Mouse (Mus musculus): ENCODE results near the gene Cnfn. TPM values are rescaled to one million over a fixed set of nuclear protein-coding genes. Genes with fewer than 3 reads are reported as not detected.

Gene Cnfn
- polyA plus RNA-seq, 1 experiment = 1,347 TPM

DNA sequence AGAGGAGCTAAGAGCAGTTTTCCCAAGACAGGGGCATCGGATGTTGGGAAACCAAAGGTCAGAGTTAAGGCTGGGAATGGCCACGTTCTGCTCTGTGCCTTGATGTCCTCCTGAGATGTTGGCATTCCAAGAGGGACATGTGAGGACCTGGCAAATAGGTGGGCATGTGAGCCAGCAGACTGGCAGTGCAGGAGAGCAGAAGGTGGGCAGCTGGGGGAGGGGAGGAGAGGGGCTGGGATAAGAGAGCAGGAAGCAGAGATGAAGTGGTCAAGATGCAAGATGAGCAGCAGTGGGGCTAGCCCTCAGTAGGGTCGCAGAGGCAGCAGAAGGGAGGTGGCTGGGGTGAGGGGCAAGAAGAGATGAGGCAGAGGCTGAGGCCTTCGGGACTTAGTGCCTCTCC is 14.4 kb upstream of the Cnfn start:
- WGBS = 81% methylated on average over 4 of the region's 4 CpGs
- Histone ChIP-seq H3K4me3 (replicated peaks; ENCODE audit: extremely low read depth, low read depth, low read length) (no peak overlapping the region), H3K4me1 (ENCODE audit: control insufficient read depth, insufficient read depth, low read length) (peaks cover 18% of the 10 kb centered on the region)
- no peak for TF ChIP-seq CTCF (IDR thresholded peaks at IDR 0.05; ENCODE audit: insufficient read depth, low read length)
- no peak for TF ChIP-seq POLR2A (IDR thresholded peaks at IDR 0.05; ENCODE audit: borderline replicate concordance, extremely low read depth, low read depth, low read length)
- DNase-seq = no peak

DNA sequence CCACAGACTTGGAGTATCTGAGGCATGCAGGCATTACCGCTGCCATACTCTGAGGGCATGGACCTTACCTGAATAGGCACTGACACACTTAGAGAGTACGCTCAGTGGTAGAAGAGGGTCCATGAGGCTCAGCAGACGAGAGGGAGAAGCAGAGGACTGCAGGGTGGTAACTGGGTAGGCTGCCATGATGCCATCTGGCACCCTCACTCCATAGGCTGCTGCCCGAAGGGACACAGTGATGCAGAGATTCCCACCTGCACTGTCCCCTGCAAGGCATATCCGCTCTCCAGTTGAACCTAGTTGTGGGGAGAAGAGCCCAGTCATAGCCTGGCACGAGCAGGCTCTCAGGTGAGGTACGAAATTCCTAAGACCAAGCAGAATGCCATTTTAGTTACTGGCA is 13.9 kb upstream of the Cnfn start:
- no peak overlapping the region for H3K4me3 ChIP-seq (replicated peaks; ENCODE audit: extremely low read depth, low read depth, low read length)
- TF ChIP-seq CTCF (IDR thresholded peaks at IDR 0.05; ENCODE audit: insufficient read depth, low read length) (no peak), POLR2A (IDR thresholded peaks at IDR 0.05; ENCODE audit: borderline replicate concordance, extremely low read depth, low read depth, low read length) (no peak)
- DNase-seq = no peak
- peaks cover 16% of the 10 kb centered on the region for H3K4me1 ChIP-seq (ENCODE audit: control insufficient read depth, insufficient read depth, low read length)
- 94% methylated on average over 7 of the region's 7 CpGs for WGBS

DNA sequence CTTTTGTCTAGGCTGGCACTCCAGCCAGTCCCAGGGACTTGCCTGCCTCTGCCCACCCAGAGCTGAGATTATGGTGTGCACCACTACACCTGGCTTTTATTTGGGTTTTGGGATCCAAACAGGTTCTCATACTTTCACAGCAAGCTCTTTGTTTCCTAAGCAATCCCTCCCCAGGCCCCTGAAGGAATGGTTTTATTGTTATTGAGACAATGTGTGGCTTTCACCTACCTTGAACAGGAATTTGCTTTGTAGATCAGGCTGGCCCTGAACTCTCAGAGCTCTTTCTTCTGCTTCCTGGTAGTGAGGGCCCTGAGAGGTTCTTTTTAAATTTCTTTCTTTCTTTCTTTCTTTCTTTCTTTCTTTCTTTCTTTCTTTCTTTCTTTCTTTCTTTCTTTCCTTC is 13.0 kb upstream of the Cnfn start:
- Histone ChIP-seq H3K4me1 (ENCODE audit: control insufficient read depth, insufficient read depth, low read length) (peaks cover 14% of the 10 kb centered on the region), H3K4me3 (replicated peaks; ENCODE audit: extremely low read depth, low read depth, low read length) (no peak overlapping the region)
- DNase-seq = no peak
- TF ChIP-seq CTCF (IDR thresholded peaks at IDR 0.05; ENCODE audit: insufficient read depth, low read length) (no peak), POLR2A (IDR thresholded peaks at IDR 0.05; ENCODE audit: borderline replicate concordance, extremely low read depth, low read depth, low read length) (no peak)

DNA sequence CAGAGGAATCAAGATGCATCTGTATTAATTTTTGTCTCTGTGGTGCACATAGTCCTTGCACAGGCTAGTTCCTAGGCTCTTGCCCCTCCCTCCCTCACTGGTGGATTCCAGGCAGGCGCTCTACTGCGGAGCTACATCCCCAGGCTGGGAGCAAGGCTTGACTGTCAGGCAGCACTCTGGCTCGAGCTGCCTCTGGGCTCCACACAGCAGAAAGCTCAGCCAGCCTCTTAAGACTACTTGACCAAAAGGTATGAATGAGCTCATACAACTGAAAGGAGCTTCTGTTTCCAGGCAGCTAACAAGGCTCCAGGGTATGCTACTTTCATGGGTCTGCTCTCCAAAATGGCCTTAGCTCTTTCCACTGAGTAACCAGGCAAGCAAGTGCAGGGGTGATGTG is 11.8 kb upstream of the Cnfn start:
- DNase-seq = no peak
- Histone ChIP-seq H3K4me1 (ENCODE audit: control insufficient read depth, insufficient read depth, low read length) (peaks cover 12% of the 10 kb centered on the region), H3K4me3 (replicated peaks; ENCODE audit: extremely low read depth, low read depth, low read length) (no peak overlapping the region)
- WGBS = 67% methylated on average over 3 of the region's 3 CpGs
- no peak for TF ChIP-seq POLR2A (IDR thresholded peaks at IDR 0.05; ENCODE audit: borderline replicate concordance, extremely low read depth, low read depth, low read length)
- TF ChIP-seq CTCF (IDR thresholded peaks at IDR 0.05; ENCODE audit: insufficient read depth, low read length) = no peak

DNA sequence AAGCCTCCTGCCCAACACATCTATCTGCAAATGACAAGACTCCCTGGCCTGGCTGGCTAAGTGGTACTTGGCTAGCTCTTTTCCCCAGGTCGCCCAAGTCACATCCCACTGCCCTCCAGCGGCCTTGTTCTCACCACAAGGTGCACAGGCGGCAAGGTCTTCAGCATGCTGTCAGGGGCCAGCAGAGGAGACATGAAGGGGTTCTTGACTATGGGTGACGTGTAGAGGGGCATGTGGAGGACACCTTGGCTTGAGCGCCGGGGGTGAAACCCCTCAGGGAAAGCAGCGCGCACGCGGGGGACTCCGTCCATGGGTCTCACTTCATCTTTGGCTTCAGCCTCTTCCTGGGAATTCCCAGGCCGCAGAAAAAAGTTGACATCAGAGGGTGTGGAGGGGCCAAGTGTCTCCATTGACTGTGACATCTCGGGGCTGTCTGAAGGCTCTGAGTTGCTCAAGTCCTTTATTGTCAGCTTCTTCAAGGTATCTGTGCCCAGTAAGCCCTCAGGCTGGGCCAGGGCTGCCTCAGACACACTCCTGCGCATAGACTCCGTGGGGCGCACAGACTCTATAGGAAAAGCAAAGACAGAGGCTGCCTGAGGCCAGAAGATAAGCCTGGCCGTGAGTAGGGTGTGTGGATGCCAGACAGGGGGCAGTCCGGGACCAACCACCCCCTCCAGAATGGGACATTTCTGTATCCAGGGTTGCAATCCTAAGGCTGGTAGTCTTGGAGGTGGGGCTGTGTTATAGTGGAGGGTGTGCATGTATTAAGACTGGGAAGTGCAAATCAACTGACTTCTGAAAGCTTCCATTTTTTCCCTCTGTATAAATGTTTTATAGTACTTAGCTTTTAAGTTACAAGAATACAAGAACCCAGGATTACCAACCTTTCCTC is 11.1 kb upstream of the Cnfn start:
- H3K4me1 ChIP-seq (ENCODE audit: control insufficient read depth, insufficient read depth, low read length) = peaks cover 7% of the 10 kb centered on the region
- 55% methylated on average over 18 of the region's 18 CpGs for WGBS
- TF ChIP-seq POLR2A (IDR thresholded peaks at IDR 0.05; ENCODE audit: borderline replicate concordance, extremely low read depth, low read depth, low read length) = no peak
- no peak for TF ChIP-seq CTCF (IDR thresholded peaks at IDR 0.05; ENCODE audit: insufficient read depth, low read length)
- H3K4me3 ChIP-seq (replicated peaks; ENCODE audit: extremely low read depth, low read depth, low read length) = no peak overlapping the region
- DNase-seq = no peak

DNA sequence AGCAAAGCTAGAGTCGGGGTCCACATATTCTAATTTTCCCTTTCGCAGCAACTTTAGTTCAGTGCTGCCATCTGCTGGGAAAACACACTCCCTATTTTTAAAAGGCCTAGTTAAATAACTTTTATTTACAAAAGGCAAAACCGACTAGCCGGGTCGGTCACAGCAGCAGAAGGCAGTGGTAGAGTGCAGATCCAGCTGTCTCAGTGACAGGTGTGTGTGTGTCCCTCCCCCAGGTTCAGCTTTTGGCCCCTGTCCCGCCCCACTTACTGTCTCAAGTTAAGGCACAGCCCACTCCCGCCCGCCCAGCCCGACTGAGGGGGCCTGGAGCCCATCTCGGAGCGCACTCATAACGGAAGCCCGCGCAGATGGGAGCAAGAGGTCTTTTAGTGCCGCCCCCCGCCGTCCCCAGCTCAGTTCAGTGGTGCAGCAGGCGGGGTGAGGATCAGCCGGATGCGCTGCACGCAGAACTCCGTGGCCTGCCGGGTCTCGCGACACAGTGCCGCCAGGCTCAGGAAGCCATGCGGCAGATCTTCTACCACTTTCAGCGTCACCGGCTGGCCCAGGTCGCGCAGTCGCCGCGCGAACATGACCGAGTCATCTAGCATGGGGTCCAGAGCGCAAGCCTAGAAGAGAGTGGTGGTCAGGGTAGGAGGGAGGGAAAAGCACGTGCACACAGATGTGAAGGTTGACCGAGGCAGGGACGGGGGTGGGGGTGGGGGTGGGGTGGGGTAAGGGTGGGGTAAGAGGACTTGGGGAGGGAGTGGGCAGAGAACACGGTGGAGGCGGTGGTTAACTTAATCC is 10.2 kb upstream of the Cnfn start:
- 14% methylated on average over 42 of the region's 42 CpGs for WGBS
- Histone ChIP-seq H3K4me1 (ENCODE audit: control insufficient read depth, insufficient read depth, low read length) (peaks cover 5% of the 10 kb centered on the region; the same call in 1 of the 2 replicates), H3K4me3 (replicated peaks; ENCODE audit: extremely low read depth, low read depth, low read length) (peak overlapping the region; percentile 25)
- TF ChIP-seq POLR2A (IDR thresholded peaks at IDR 0.05; ENCODE audit: borderline replicate concordance, extremely low read depth, low read depth, low read length) = peak; percentile 18; the same call in 1 of the 2 replicates
- no peak for TF ChIP-seq CTCF (IDR thresholded peaks at IDR 0.05; ENCODE audit: insufficient read depth, low read length)
- DNase-seq = no peak

DNA sequence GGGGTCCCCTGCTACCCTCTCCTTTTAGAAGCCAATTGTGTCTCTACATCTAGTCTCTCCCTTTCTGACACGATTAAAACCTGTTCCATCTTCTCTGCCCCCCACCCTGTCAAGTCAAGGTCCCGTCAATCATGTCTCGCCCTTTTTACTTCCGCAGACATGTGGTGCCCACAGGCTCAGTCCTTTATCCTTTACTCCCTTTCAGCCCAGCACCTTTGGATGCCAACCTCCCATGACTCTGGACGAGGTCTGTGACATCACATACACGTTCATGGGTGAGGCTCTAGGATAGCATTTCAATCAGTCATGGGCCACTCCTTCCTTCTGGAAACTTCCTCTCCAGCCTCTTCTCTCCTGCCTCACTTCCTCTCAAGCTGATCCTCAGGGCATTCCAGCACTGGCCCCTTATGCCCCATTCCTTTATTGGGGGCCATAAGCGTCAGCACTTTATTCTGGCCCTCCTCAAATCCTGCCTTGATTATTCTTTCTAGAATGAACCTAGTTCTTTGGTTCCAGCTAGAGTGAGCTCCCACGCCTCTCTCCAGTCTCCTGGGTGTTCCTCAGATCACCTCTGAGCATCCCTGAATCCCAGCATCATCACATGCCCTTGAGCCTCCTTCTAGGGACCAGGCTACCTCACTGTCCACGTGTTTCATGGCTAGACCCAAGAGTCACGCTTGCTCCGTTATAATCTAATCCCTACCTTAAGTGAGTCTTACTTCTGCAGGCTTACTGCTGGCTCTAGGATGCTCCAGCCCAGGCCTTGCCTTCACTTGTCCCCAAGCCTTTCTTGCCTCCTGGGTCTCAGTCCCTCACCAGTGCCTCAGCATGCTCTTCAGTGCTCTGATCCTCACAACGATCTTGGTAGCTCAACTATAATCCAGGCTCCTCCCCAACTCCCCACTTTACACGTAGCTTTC is 8.9 kb upstream of the Cnfn start:
- no peak for DNase-seq
- no peak for TF ChIP-seq CTCF (IDR thresholded peaks at IDR 0.05; ENCODE audit: insufficient read depth, low read length)
- no peak for TF ChIP-seq POLR2A (IDR thresholded peaks at IDR 0.05; ENCODE audit: borderline replicate concordance, extremely low read depth, low read depth, low read length)
- WGBS = 78% methylated on average over 13 of the region's 13 CpGs

DNA sequence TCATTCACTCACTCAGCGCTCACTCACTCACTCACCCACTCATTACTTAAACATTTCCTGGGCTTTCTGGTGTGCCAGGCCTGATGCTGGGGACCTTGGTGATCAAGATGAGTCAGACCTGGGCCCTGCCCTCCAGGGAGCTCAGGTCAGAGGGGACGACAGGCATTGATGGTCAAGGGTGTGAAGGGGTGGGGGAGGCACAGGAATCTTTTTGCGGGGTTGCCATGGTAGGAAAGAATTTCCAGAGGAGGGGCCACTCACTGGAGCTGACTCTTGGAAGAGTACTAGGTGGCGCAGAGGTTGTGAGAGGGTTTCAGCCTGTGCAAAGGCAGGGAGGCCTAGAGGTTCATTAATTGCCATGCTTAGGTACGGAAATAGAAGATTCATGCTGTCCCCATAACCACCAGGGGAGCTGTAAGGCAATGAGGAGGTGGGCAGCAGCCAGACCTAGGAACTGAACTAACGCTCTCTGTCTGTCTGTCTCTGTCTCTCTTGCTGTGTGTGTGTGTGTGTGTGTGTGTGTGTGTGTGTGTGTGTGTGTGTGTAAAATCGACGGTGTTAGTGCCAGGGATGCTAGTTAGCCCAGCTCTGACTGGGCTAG is 7.7 kb upstream of the Cnfn start:
- no peak for DNase-seq
- Histone ChIP-seq H3K4me1 (ENCODE audit: control insufficient read depth, insufficient read depth, low read length) (peaks cover 5% of the 10 kb centered on the region; the same call in 1 of the 2 replicates), H3K4me3 (replicated peaks; ENCODE audit: extremely low read depth, low read depth, low read length) (no peak overlapping the region)
- 47% methylated on average over 8 of the region's 8 CpGs for WGBS
- TF ChIP-seq POLR2A (IDR thresholded peaks at IDR 0.05; ENCODE audit: borderline replicate concordance, extremely low read depth, low read depth, low read length) (no peak), CTCF (IDR thresholded peaks at IDR 0.05; ENCODE audit: insufficient read depth, low read length) (no peak)

More for the DNA sequence above, 8.9 kb upstream of the Cnfn start:
- Histone ChIP-seq H3K4me3 (replicated peaks; ENCODE audit: extremely low read depth, low read depth, low read length) (no peak overlapping the region), H3K4me1 (ENCODE audit: control insufficient read depth, insufficient read depth, low read length) (peaks cover 5% of the 10 kb centered on the region; the same call in 1 of the 2 replicates)

Measured in lung, adult 2 months (tissue).